21 mouse cellular contexts compared by ENCODE assay signal in genomic region chr6:87354441-87354840, GRCm38 (mm10). TPM values are rescaled to one million over a fixed set of nuclear protein-coding genes. Genes with fewer than 3 reads are reported as not detected.
DNase-seq lines count a peak whose midpoint lies in the region.
"Had no signal": no experiment of that assay in that cellular context is flagged by ENCODE, and none has a peak within 500 bp of the region (broad histone marks: within the 10 kb centered on the region; RNA-seq: fewer than 3 reads in every experiment).

No protein-coding gene starts in this region.

- peak; percentile 38 for DNase-seq in gastrocnemius, adult 18-20 months (ENCODE audit: low spot score)
- no peak for DNase-seq in gastrocnemius, postnatal 10 days
- peak; percentile 14 for DNase-seq in right cerebral cortex, adult 18-20 months
- no peak for DNase-seq in right cerebral cortex, postnatal 36 days (ENCODE audit: low spot score in 2 of 2)
- DNase-seq in large intestine, adult 2 months (ENCODE audit: low read depth, low spot score): peak; percentile 45
- DNase-seq in urinary bladder, postnatal 14 days (ENCODE audit: low spot score): no peak
- no peak for DNase-seq in urinary bladder, adult 2 months (ENCODE audit: low spot score)
- DNase-seq in T-cell, adult 2 months (ENCODE audit: low spot score): no peak
- DNase-seq: cerebellum, adult 2 months; lung, postnatal 4 days; spleen, adult 18-20 months had no signal

- WGBS in large intestine, adult 2 months: 32% methylated on average over 5 of the region's 5 CpGs

RNA-seq across cellular contexts. Expression of gene Gkn1, which starts 3.7 kb away (rescaled TPM):
- total RNA-seq in gastrocnemius, adult 18-20 months (2021): not detected
- total RNA-seq in gastrocnemius, postnatal 10 days (2021): not detected
- 1.2 and 6.3 TPM in 2 replicates for polyA plus RNA-seq in large intestine, adult 2 months (2012; rRNA removed)
- 0.06 TPM in 1 of 2 replicates, not detected in the other for polyA plus RNA-seq in urinary bladder, adult 2 months (2012; rRNA removed)
- total RNA-seq: ES-E14 had no signal
- polyA plus RNA-seq: C2C12; erythroblast, embryonic 14.5 days; heart, embryonic 13.5 days; hindbrain, embryonic 10.5 days; kidney, embryonic 15.5 days; limb, embryonic 11.5 days; liver, embryonic 15.5 days; midbrain, embryonic 15.5 days; neural tube, embryonic 11.5 days had no signal

RNA-seq across cellular contexts. Expression of gene Gkn2, which starts 18.7 kb away (rescaled TPM):
- total RNA-seq in gastrocnemius, adult 18-20 months (2021): not detected
- total RNA-seq in gastrocnemius, postnatal 10 days (2021): not detected
- 0.88 and 4.7 TPM in 2 replicates for polyA plus RNA-seq in large intestine, adult 2 months (2012; rRNA removed)
- not detected in 2 replicates for polyA plus RNA-seq in urinary bladder, adult 2 months (2012; rRNA removed)
- total RNA-seq: ES-E14 had no signal
- polyA plus RNA-seq: C2C12; cerebellum, adult 2 months; erythroblast, embryonic 14.5 days; heart, embryonic 13.5 days; hindbrain, embryonic 10.5 days; kidney, embryonic 15.5 days; limb, embryonic 11.5 days; liver, embryonic 15.5 days; midbrain, embryonic 15.5 days; neural tube, embryonic 11.5 days had no signal

RNA-seq across cellular contexts. Expression of gene Antxr1, which starts 18.8 kb away (rescaled TPM):
- total RNA-seq in gastrocnemius, adult 18-20 months (2021): 1 to 10 TPM; 5.7 to 7.3 TPM
- 10 to 100 TPM; 46.8 to 61.4 TPM for total RNA-seq in gastrocnemius, postnatal 10 days (2021)
- polyA plus RNA-seq in large intestine, adult 2 months (2012; rRNA removed): 3.7 and 5.1 TPM in 2 replicates
- polyA plus RNA-seq in urinary bladder, adult 2 months (2012; rRNA removed): 28.5 and 45.1 TPM in 2 replicates
- polyA plus RNA-seq: erythroblast, embryonic 14.5 days had no signal

RNA-seq across cellular contexts. Expression of gene Gkn3, which starts 34.3 kb away (rescaled TPM):
- total RNA-seq in gastrocnemius, adult 18-20 months (2021): 1 to 10 TPM; 1.3 to 1.7 TPM
- total RNA-seq in gastrocnemius, postnatal 10 days (2021): 1 to 10 TPM; 1.8 to 2.1 TPM
- 1.2 and 1.7 TPM in 2 replicates for polyA plus RNA-seq in large intestine, adult 2 months (2012; rRNA removed)
- 25.5 and 32.0 TPM in 2 replicates for polyA plus RNA-seq in urinary bladder, adult 2 months (2012; rRNA removed)
- total RNA-seq: ES-E14 had no signal
- polyA plus RNA-seq: C2C12; erythroblast, embryonic 14.5 days; hindbrain, embryonic 10.5 days; limb, embryonic 11.5 days; liver, embryonic 15.5 days; neural tube, embryonic 11.5 days had no signal

Comparison
In these comparisons a context has a peak if more than half of its experiments do, and no peak if none do; other contexts are left out.
1. DNase-seq: peak in gastrocnemius, adult 18-20 months (single experiment), right cerebral cortex, adult 18-20 months (single experiment) and large intestine, adult 2 months (single experiment); none in gastrocnemius, postnatal 10 days (single experiment), right cerebral cortex, postnatal 36 days (0 of 2), urinary bladder, postnatal 14 days (single experiment), urinary bladder, adult 2 months (single experiment) and T-cell, adult 2 months (single experiment).
2. RNA of gene Antxr1, which starts 18.8 kb away (total RNA-seq): 46.8 to 61.4 TPM in gastrocnemius, postnatal 10 days; 5.7 to 7.3 TPM in gastrocnemius, adult 18-20 months; every median in the first group is over 4 times any median in the second.